Mouse (Mus musculus): Measurements from ENCODE around the gene Syngr2. TPM values are rescaled to one million over a fixed set of nuclear protein-coding genes. Genes with fewer than 3 reads are reported as not detected.
"Not testable (repeated sequence)": the region's sequence is repeated elsewhere in the genome, so short reads cannot be mapped to it uniquely, and the experiment has no call there.

Syngr2 gene
- polyA plus RNA-seq, 1 experiment: 89.2 TPM

- no peak for TF ChIP-seq FLI1 (IDR thresholded peaks at IDR 0.05; ENCODE audit: low read length)
- TF ChIP-seq GATA1 (IDR thresholded peaks at IDR 0.05; ENCODE audit: borderline replicate concordance, low read length): no peak; the same call in 2 of the 3 replicates
- Histone ChIP-seq H3K27me3 (replicated peaks) (peaks cover 30% of the 10 kb centered on the region), H3K9me3 (no peaks in the 10 kb centered on the region), H3K36me3 (replicated peaks; ENCODE audit: low read length) (no peaks in the 10 kb centered on the region), H3K4me1 (peaks cover 91% of the 10 kb centered on the region), H3K4me3 (replicated peaks) (peak overlapping the region; percentile 42)
Observed at GRCm38 (mm10) chr11:117828888-117829604, 19.6 kb downstream of the Syngr2 start.

- Histone ChIP-seq H3K4me3 (replicated peaks) (no peak overlapping the region), H3K4me1 (peaks cover 91% of the 10 kb centered on the region), H3K27me3 (replicated peaks) (peaks cover 30% of the 10 kb centered on the region), H3K36me3 (replicated peaks; ENCODE audit: low read length) (no peaks in the 10 kb centered on the region), H3K9me3 (no peaks in the 10 kb centered on the region)
- TF ChIP-seq GATA1 (IDR thresholded peaks at IDR 0.05; ENCODE audit: borderline replicate concordance, low read length): no peak
- TF ChIP-seq FLI1 (IDR thresholded peaks at IDR 0.05; ENCODE audit: low read length): no peak
Observed at GRCm38 (mm10) chr11:117829671-117830215, 20.3 kb downstream of the Syngr2 start.

- no peak for TF ChIP-seq GATA1 (IDR thresholded peaks at IDR 0.05; ENCODE audit: borderline replicate concordance, low read length)
- no peak for TF ChIP-seq FLI1 (IDR thresholded peaks at IDR 0.05; ENCODE audit: low read length)
- no peaks in the 10 kb centered on the region for H3K9me3 ChIP-seq
- peaks cover 91% of the 10 kb centered on the region for H3K4me1 ChIP-seq
- peak overlapping the region; percentile 35 for H3K4me3 ChIP-seq (replicated peaks)
- H3K36me3 ChIP-seq (replicated peaks; ENCODE audit: low read length): no peaks in the 10 kb centered on the region
- H3K27me3 ChIP-seq (replicated peaks): peaks cover 36% of the 10 kb centered on the region
Observed at GRCm38 (mm10) chr11:117830401-117830800, 20.9 kb downstream of the Syngr2 start.

DNA sequence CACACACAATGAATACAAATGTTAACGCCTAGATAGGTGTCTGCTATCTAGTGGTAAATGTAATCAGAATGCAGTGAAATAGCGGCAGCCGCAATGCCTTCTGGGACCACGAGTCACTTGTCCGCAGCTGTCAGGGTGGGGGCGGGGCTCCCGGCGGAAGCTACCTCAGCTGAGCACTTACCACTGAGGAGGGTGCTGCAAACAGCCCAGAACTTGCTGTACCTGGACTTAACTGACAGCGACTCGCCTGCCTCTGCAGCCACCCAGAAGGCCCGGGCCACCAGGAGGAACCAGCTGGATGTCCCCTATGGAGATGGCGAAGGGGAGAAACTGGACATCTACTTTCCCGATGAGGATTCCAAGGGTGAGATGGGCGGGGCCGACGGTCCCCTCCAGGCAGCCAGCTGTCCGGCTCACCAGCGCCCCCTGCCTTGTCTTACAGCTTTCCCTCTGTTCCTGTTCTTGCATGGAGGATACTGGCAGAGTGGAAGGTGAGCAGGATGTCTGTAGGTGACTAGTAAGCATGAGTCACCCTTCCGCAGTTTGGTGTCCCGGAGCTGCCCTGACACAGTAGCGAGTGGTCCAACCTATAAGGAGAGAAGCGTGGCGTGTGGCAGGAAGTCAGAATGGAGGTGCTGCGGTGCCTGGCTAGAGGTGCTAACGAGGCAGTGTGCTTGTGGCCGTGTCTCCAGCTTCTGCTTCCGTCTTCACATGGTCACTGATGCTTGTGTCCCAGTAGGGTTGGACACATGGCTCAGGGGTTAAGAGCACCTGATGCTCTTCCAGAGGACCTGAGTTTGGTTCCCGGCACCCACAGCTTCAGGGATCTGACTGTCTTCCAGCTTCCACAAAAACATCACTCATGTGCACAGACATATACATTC is 22.9 kb downstream of the Syngr2 start:
- Histone ChIP-seq H3K27me3 (replicated peaks) (peaks cover 25% of the 10 kb centered on the region), H3K36me3 (replicated peaks; ENCODE audit: low read length) (no peaks in the 10 kb centered on the region), H3K9me3 (no peaks in the 10 kb centered on the region), H3K4me3 (replicated peaks) (peak overlapping the region; percentile 91), H3K4me1 (peaks cover 78% of the 10 kb centered on the region)
- no peak for TF ChIP-seq GATA1 (IDR thresholded peaks at IDR 0.05; ENCODE audit: borderline replicate concordance, low read length)
- no peak for TF ChIP-seq FLI1 (IDR thresholded peaks at IDR 0.05; ENCODE audit: low read length)

GRCm38 (mm10) chr11:117833509-117833908 is 24.0 kb downstream of the Syngr2 start:
- Histone ChIP-seq H3K4me1 (peaks cover 67% of the 10 kb centered on the region), H3K27me3 (replicated peaks) (peaks cover 25% of the 10 kb centered on the region)
- not testable (repeated sequence) for H3K9me3 ChIP-seq; H3K4me3 ChIP-seq (replicated peaks); H3K36me3 ChIP-seq (replicated peaks; ENCODE audit: low read length)

DNA sequence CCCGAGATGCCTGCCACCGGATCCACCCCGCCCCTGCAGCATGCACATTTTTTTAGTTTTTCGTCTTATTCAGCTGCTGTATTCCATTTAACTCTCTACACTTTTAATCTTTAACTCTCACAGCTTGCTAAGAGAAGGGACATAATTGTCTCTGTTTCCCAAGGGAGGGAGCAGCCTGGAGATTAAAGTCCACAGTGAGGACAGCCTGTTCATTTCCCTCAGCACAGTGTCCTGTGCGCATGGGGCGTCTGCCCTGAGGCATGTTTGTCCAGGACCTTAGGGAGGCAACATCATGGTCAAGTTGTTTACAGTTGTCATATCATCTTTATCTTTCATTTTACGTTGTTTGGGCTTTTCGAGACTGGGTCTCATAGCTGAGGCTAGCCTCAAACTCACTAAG is 24.6 kb downstream of the Syngr2 start:
- H3K9me3 ChIP-seq: no peaks in the 10 kb centered on the region
- H3K4me1 ChIP-seq: peaks cover 61% of the 10 kb centered on the region
- no peak overlapping the region for H3K4me3 ChIP-seq (replicated peaks)
- TF ChIP-seq FLI1 (IDR thresholded peaks at IDR 0.05; ENCODE audit: low read length) (no peak), GATA1 (IDR thresholded peaks at IDR 0.05; ENCODE audit: borderline replicate concordance, low read length) (no peak)
- H3K27me3 ChIP-seq (replicated peaks): peaks cover 29% of the 10 kb centered on the region
- H3K36me3 ChIP-seq (replicated peaks; ENCODE audit: low read length): no peaks in the 10 kb centered on the region

GRCm38 (mm10) chr11:117836306-117836705 is 26.8 kb downstream of the Syngr2 start:
- peaks cover 46% of the 10 kb centered on the region for H3K4me1 ChIP-seq
- H3K4me3 ChIP-seq (replicated peaks): no peak overlapping the region
- H3K36me3 ChIP-seq (replicated peaks; ENCODE audit: low read length): no peaks in the 10 kb centered on the region
- no peak for TF ChIP-seq GATA1 (IDR thresholded peaks at IDR 0.05; ENCODE audit: borderline replicate concordance, low read length)
- no peak for TF ChIP-seq FLI1 (IDR thresholded peaks at IDR 0.05; ENCODE audit: low read length)
- H3K27me3 ChIP-seq (replicated peaks): peaks cover 34% of the 10 kb centered on the region
- H3K9me3 ChIP-seq: no peaks in the 10 kb centered on the region

- H3K4me3 ChIP-seq (replicated peaks): no peak overlapping the region
- no peaks in the 10 kb centered on the region for H3K9me3 ChIP-seq
- TF ChIP-seq GATA1 (IDR thresholded peaks at IDR 0.05; ENCODE audit: borderline replicate concordance, low read length) (no peak), FLI1 (IDR thresholded peaks at IDR 0.05; ENCODE audit: low read length) (no peak)
- peaks cover 44% of the 10 kb centered on the region for H3K27me3 ChIP-seq (replicated peaks)
- peaks cover 48% of the 10 kb centered on the region for H3K4me1 ChIP-seq
- H3K36me3 ChIP-seq (replicated peaks; ENCODE audit: low read length): no peaks in the 10 kb centered on the region
Observed at GRCm38 (mm10) chr11:117838572-117838971, 29.1 kb downstream of the Syngr2 start.

- H3K4me1 ChIP-seq: peaks cover 47% of the 10 kb centered on the region
- no peaks in the 10 kb centered on the region for H3K9me3 ChIP-seq
- H3K27me3 ChIP-seq (replicated peaks): peaks cover 44% of the 10 kb centered on the region
- TF ChIP-seq FLI1 (IDR thresholded peaks at IDR 0.05; ENCODE audit: low read length) (no peak), GATA1 (IDR thresholded peaks at IDR 0.05; ENCODE audit: borderline replicate concordance, low read length) (no peak)
- H3K4me3 ChIP-seq (replicated peaks): no peak overlapping the region
- no peaks in the 10 kb centered on the region for H3K36me3 ChIP-seq (replicated peaks; ENCODE audit: low read length)
Observed at GRCm38 (mm10) chr11:117839021-117839420, 29.6 kb downstream of the Syngr2 start.

GRCm38 (mm10) chr11:117840910-117841309 is 31.4 kb downstream of the Syngr2 start:
- H3K9me3 ChIP-seq: no peaks in the 10 kb centered on the region
- H3K4me3 ChIP-seq (replicated peaks): no peak overlapping the region
- H3K4me1 ChIP-seq: peaks cover 31% of the 10 kb centered on the region
- no peaks in the 10 kb centered on the region for H3K36me3 ChIP-seq (replicated peaks; ENCODE audit: low read length)
- TF ChIP-seq GATA1 (IDR thresholded peaks at IDR 0.05; ENCODE audit: borderline replicate concordance, low read length) (no peak), FLI1 (IDR thresholded peaks at IDR 0.05; ENCODE audit: low read length) (no peak)
- H3K27me3 ChIP-seq (replicated peaks): peaks cover 34% of the 10 kb centered on the region
